Mouse (Mus musculus) stomach, postnatal 0 days (tissue): Measurements from ENCODE around the gene Natd1.

ENCODE experiments used
- CTCF ChIP-seq: IDR thresholded peaks from 2 replicates; pipeline ENCODE4 v1.5.1; 2016; ENCODE audit warnings: antibody characterized with exemption, low read depth, mild to moderate bottlenecking, moderate library complexity
- EP300 ChIP-seq: optimal IDR thresholded peaks from 2 replicates; pipeline ENCODE3; 2016; ENCODE audit warnings: antibody characterized with exemption

- TF ChIP-seq CTCF (peak; percentile 85), EP300 (no peak)
Observed at GRCm38 (mm10) chr11:60879423-60879822, 35.1 kb downstream of the Natd1 start.
